Mouse (Mus musculus) limb, embryonic 14.5 days (tissue): ENCODE data around the gene Hps1. TPM values are rescaled to one million over a fixed set of nuclear protein-coding genes. Genes with fewer than 3 reads are reported as not detected.
"Not testable (repeated sequence)": the region's sequence is repeated elsewhere in the genome, so short reads cannot be mapped to it uniquely, and the experiment has no call there.

ENCODE experiments used
- ATAC-seq: fragments of 200-750 bp; cut with Nextera tagmentation; 2 replicates; pipeline ENCODE4 v1.8.0; 2017; ENCODE audit warnings: low read depth, moderate number of reproducible peaks, moderate TSS enrichment; ENCODE audit not compliant: low FRiP score
- DNase-seq: peaks from one replicate; pipeline ENCODE4 v3.0.0-alpha.2; 2015; ENCODE audit warnings: low spot score
- H3K27ac ChIP-seq: fragments of 300-500 bp; sonication (generic); replicated peaks from 2 replicates; pipeline ENCODE4 v1.5.1; 2014; ENCODE audit warnings: low read depth, mild to moderate bottlenecking, low read length, moderate library complexity, mixed read lengths
- H3K27me3 ChIP-seq: fragments of 300-500 bp; sonication (generic); 2 replicates; pipeline ENCODE4 v1.6.1; 2014; ENCODE audit warnings: low read length, mixed read lengths; ENCODE audit not compliant: control insufficient read depth, insufficient read depth
- H3K36me3 ChIP-seq: fragments of 300-500 bp; sonication (generic); 2 replicates; pipeline ENCODE4 v1.6.1; 2014; ENCODE audit warnings: mild to moderate bottlenecking, low read length, moderate library complexity, mixed read lengths; ENCODE audit not compliant: control insufficient read depth, insufficient read depth
- H3K4me1 ChIP-seq: fragments of 300-500 bp; sonication (generic); 2 replicates; pipeline ENCODE4 v1.6.1; 2014; ENCODE audit warnings: antibody characterized with exemption, low read length, mixed read lengths; ENCODE audit not compliant: control insufficient read depth, insufficient read depth
- H3K4me2 ChIP-seq: fragments of 300-500 bp; sonication (generic); replicated peaks from 2 replicates; pipeline ENCODE4 v1.6.1; 2014; ENCODE audit warnings: low read depth, mild to moderate bottlenecking, low read length, moderate library complexity; ENCODE audit not compliant: severe bottlenecking
- H3K4me3 ChIP-seq: fragments of 300-500 bp; sonication (generic); replicated peaks from 2 replicates; pipeline ENCODE4 v1.5.1; 2014; ENCODE audit warnings: low read length
- H3K9ac ChIP-seq: fragments of 300-500 bp; sonication (generic); 2 replicates; pipeline ENCODE4 v1.6.1; 2014; ENCODE audit warnings: mild to moderate bottlenecking, low read depth, low read length, moderate library complexity; ENCODE audit not compliant: severe bottlenecking
- H3K9me3 ChIP-seq: fragments of 300-500 bp; sonication (generic); 2 replicates; pipeline ENCODE4 v1.6.1; 2016; ENCODE audit warnings: low read length; ENCODE audit not compliant: control insufficient read depth
- POLR2A ChIP-seq: fragments of 200-500 bp; IDR thresholded peaks from 2 replicates; pipeline ENCODE4 v1.8.0; 2012; ENCODE audit warnings: inconsistent platforms, mild to moderate bottlenecking, moderate library complexity, borderline replicate concordance; ENCODE audit not compliant: insufficient read depth, insufficient read length; ENCODE audit errors: extremely low read depth
- WGBS: fragments of 180-500 bp; shearing (Covaris S2); extraction: QIAGEN DNeasy Blood & Tissue Kit; methylation state at CpG from one replicate; pipeline ENCODE4 v1.1.7; 2014; 5-methylcytosine and 5-hydroxymethylcytosine counted together
- polyA plus RNA-seq, 2 experiments: library from polyadenylated mRNA; depleted of rRNA in 1 of 2; stranded (reverse) in 1 of 2; unstranded in 1 of 2; fragments of >200 nt; fragmentation: Nextera tagmentation in 1 of 2; extraction: Ambion mirVana in 1 of 2; gene quantifications; 2 replicates each; pipeline versions ENCODE4 v1.2.1 to v1.2.3; 2012 to 2014

The Hps1 gene
- polyA plus RNA-seq, 2 experiments, result 12.0 to 20.9 TPM

GRCm38 (mm10) chr19:42788311-42788710 lies 8.5 kb upstream of the Hps1 start:
- H3K9ac ChIP-seq, result no peak overlapping the region
- no peaks in the 10 kb centered on the region for H3K4me1 ChIP-seq
- no peaks in the 10 kb centered on the region for H3K9me3 ChIP-seq
- DNase-seq, result no peak
- no peaks in the 10 kb centered on the region for H3K27me3 ChIP-seq
- no peak overlapping the region for H3K4me2 ChIP-seq
- H3K27ac ChIP-seq, result no peak overlapping the region
- no peak for TF ChIP-seq POLR2A
- no peak for ATAC-seq
- H3K36me3 ChIP-seq, result no peaks in the 10 kb centered on the region
- H3K4me3 ChIP-seq, result no peak overlapping the region
- WGBS, result 49% methylated on average over 5 of the region's 5 CpGs

GRCm38 (mm10) chr19:42785562-42786220 lies 5.9 kb upstream of the Hps1 start:
- DNase-seq (no peak), ATAC-seq (no peak)
- Histone ChIP-seq H3K4me2 (no peak overlapping the region), H3K4me3 (no peak overlapping the region), H3K27ac (no peak overlapping the region), H3K4me1 (no peaks in the 10 kb centered on the region), H3K9ac (no peak overlapping the region), H3K27me3 (no peaks in the 10 kb centered on the region), H3K36me3 (no peaks in the 10 kb centered on the region), H3K9me3 (no peaks in the 10 kb centered on the region)
- WGBS, result 63% methylated on average over 8 of the region's 8 CpGs
- TF ChIP-seq POLR2A, result no peak

GRCm38 (mm10) chr19:42785129-42785528 lies 5.4 kb upstream of the Hps1 start:
- no peak overlapping the region for H3K9ac ChIP-seq
- DNase-seq (no peak), ATAC-seq (no peak)
- H3K27me3 ChIP-seq, result no peaks in the 10 kb centered on the region
- H3K27ac ChIP-seq, result no peak overlapping the region
- no peak overlapping the region for H3K4me3 ChIP-seq
- no peaks in the 10 kb centered on the region for H3K9me3 ChIP-seq
- H3K4me2 ChIP-seq, result no peak overlapping the region
- H3K36me3 ChIP-seq, result no peaks in the 10 kb centered on the region
- 26% methylated on average over 2 of the region's 2 CpGs for WGBS
- no peak for TF ChIP-seq POLR2A
- H3K4me1 ChIP-seq, result no peaks in the 10 kb centered on the region

DNA sequence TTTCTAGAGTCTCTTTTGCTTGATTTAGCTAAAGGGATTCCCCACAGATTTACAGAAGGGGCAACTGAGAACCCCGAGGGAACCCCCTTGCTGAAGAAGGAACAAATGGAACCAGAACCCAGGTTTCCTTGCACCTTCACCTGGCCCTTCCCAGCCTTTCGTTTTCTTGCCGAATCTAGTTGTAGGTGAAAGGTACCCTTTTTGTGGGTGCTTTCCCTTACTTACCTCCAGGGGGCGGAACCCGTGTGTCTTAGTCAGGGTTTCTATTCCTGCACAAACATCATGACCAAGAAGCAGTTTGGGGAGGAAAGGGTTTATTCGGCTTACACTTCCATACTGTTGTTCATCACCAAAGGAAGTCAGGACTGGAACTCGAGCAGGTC lies 369 bp upstream of the Hps1 start:
- H3K4me2 ChIP-seq, result peak overlapping the region; percentile 69
- peak overlapping the region; percentile 76; the same call in 1 of the 2 replicates for H3K27ac ChIP-seq
- peak overlapping the region; percentile 54 for H3K4me3 ChIP-seq
- not testable (repeated sequence) for H3K4me1 ChIP-seq, H3K9me3 ChIP-seq, ATAC-seq, DNase-seq, H3K27me3 ChIP-seq, H3K36me3 ChIP-seq
- WGBS, result 56% methylated on average over 7 of the region's 7 CpGs
- peak overlapping the region; percentile 54 for H3K9ac ChIP-seq

DNA sequence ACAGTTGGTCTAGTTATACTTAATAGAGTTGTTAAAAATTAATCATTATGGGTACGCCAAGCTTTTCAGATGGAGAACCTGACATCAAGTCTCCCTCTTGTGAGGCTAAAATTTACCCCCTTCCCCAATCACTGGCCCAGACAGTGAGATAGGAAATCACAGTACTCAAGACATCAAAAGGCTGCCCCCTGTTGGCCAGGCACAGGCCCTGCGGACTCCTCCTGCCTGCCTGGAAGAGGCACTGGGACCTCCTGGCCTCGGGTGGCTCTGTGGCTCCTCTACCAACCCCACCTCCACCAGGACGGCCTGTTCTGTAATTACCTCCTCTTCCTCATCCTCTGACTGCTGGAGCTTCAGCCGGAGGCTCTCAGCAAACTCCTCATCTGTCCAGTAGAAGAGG lies 2.0 kb downstream of the Hps1 start:
- H3K27ac ChIP-seq, result no peak overlapping the region

More for the DNA sequence above, 2.0 kb downstream of the Hps1 start:
- H3K9me3 ChIP-seq, result no peaks in the 10 kb centered on the region
- no peak for DNase-seq
- no peak for ATAC-seq
- no peak for TF ChIP-seq POLR2A
- no peak overlapping the region for H3K4me3 ChIP-seq
- 80% methylated on average over 5 of the region's 5 CpGs for WGBS
- no peak overlapping the region for H3K9ac ChIP-seq
- no peaks in the 10 kb centered on the region for H3K27me3 ChIP-seq
- H3K4me1 ChIP-seq, result peaks cover 5% of the 10 kb centered on the region; the same call in 1 of the 2 replicates
- no peak overlapping the region for H3K4me2 ChIP-seq
- H3K36me3 ChIP-seq, result no peaks in the 10 kb centered on the region
